Mouse (Mus musculus): ENCODE measurements at regions not wholly inside any gene's neighbourhood (a gene's known extent, or its start where the extent isn't known, plus 50 kb on each side); places are given as distances from the start of the nearest gene placed in this dataset.

GRCm38 (mm10) chr8:28473190-28473589 is 1025.7 kb downstream of the Poteg start:
- TF ChIP-seq CTCF (IDR thresholded peaks at IDR 0.05; ENCODE audit: extremely low read depth, insufficient read depth, low read length), result no peak
- no peak for TF ChIP-seq POLR2A (IDR thresholded peaks at IDR 0.05; ENCODE audit: extremely low read depth, insufficient read depth, low read length)

All from cortical plate, adult 2 months (tissue).